Mouse (Mus musculus) midbrain, embryonic 16.5 days (tissue): ENCODE results near the gene Abcb10. TPM values are rescaled to one million over a fixed set of nuclear protein-coding genes. Genes with fewer than 3 reads are reported as not detected.
A peak's percentile ranks its signal among the peaks of the same experiment; 100 is the strongest.
"Not testable (repeated sequence)": the region's sequence is repeated elsewhere in the genome, so short reads cannot be mapped to it uniquely, and the experiment has no call there.

Source experiments
- ATAC-seq: fragments of 200-750 bp; cut with Nextera tagmentation; 2 replicates; pipeline ENCODE4 v1.8.0; 2017; ENCODE audit warnings: moderate TSS enrichment
- H3K27ac ChIP-seq: fragments of 300-500 bp; sonication (generic); 2 replicates; pipeline ENCODE4 v1.5.1; 2014; ENCODE audit warnings: mild to moderate bottlenecking, low read length, mixed read lengths
- H3K27me3 ChIP-seq: fragments of 300-500 bp; sonication (generic); 2 replicates; pipeline ENCODE4 v1.6.1; 2014; ENCODE audit warnings: low read depth, low read length, mixed read lengths; ENCODE audit not compliant: control insufficient read depth, insufficient read depth
- H3K36me3 ChIP-seq: fragments of 300-500 bp; sonication (generic); 2 replicates; pipeline ENCODE4 v1.6.1; 2014; ENCODE audit warnings: mild to moderate bottlenecking, low read length, moderate library complexity, mixed read lengths; ENCODE audit not compliant: control insufficient read depth, insufficient read depth
- H3K4me1 ChIP-seq: fragments of 300-500 bp; sonication (generic); 2 replicates; pipeline ENCODE4 v1.6.1; 2014; ENCODE audit warnings: mild to moderate bottlenecking, low read length, mixed read lengths; ENCODE audit not compliant: control insufficient read depth, insufficient read depth
- H3K4me2 ChIP-seq: fragments of 300-500 bp; sonication (generic); 2 replicates; pipeline ENCODE4 v1.6.1; 2014; ENCODE audit warnings: mild to moderate bottlenecking, low read length, mixed read lengths
- H3K4me3 ChIP-seq: fragments of 300-500 bp; sonication (generic); 2 replicates; pipeline ENCODE4 v1.5.1; 2014; ENCODE audit warnings: low read depth, mild to moderate bottlenecking, low read length, moderate library complexity, mixed read lengths
- H3K9ac ChIP-seq: fragments of 300-500 bp; sonication (generic); 2 replicates; pipeline ENCODE4 v1.6.1; 2014; ENCODE audit warnings: low read depth, low read length, mixed read lengths
- H3K9me3 ChIP-seq: fragments of 300-500 bp; sonication (generic); replicated peaks from 2 replicates; pipeline ENCODE4 v1.6.1; 2014; ENCODE audit warnings: mild to moderate bottlenecking, low read length, mixed read lengths; ENCODE audit not compliant: control insufficient read depth, poor library complexity, severe bottlenecking
- WGBS: fragments of 180-500 bp; shearing (Covaris S2); extraction: QIAGEN DNeasy Blood & Tissue Kit; methylation state at CpG from one replicate; pipeline ENCODE4 v1.1.7; 2014; 5-methylcytosine and 5-hydroxymethylcytosine counted together
- polyA plus RNA-seq: library from polyadenylated mRNA; unstranded; fragments of >200 nt; fragmentation: Nextera tagmentation; extraction: Ambion mirVana; gene quantifications from 2 replicates; pipeline ENCODE4 v1.2.1, GENCODE M21; 2015

Abcb10 gene
- polyA plus RNA-seq, 1 experiment from 2014 or later: 14.8 TPM

- no peaks in the 10 kb centered on the region for H3K27me3 ChIP-seq
Observed at GRCm38 (mm10) chr8:123966896-123967295, 16.0 kb downstream of the Abcb10 start.

GRCm38 (mm10) chr8:123961371-123961770, 21.6 kb downstream of the Abcb10 start:
- no peaks in the 10 kb centered on the region for H3K27me3 ChIP-seq
- WGBS: 75% methylated on average over 1 of the region's 1 CpGs
- H3K4me3 ChIP-seq: no peak overlapping the region
- peaks cover 38% of the 10 kb centered on the region for H3K36me3 ChIP-seq
- no peaks in the 10 kb centered on the region for H3K9me3 ChIP-seq
- H3K27ac ChIP-seq: no peak overlapping the region
- no peaks in the 10 kb centered on the region for H3K4me1 ChIP-seq
- H3K9ac ChIP-seq: no peak overlapping the region
- no peak for ATAC-seq
- H3K4me2 ChIP-seq: no peak overlapping the region

More at GRCm38 (mm10) chr8:123966896-123967295, 16.0 kb downstream of the Abcb10 start:
- Histone ChIP-seq H3K9ac (no peak overlapping the region), H3K4me2 (no peak overlapping the region), H3K27ac (no peak overlapping the region), H3K4me1 (no peaks in the 10 kb centered on the region), H3K4me3 (no peak overlapping the region), H3K9me3 (no peaks in the 10 kb centered on the region), H3K36me3 (peaks cover 27% of the 10 kb centered on the region)
- 54% methylated on average over 2 of the region's 2 CpGs for WGBS
- ATAC-seq: no peak

GRCm38 (mm10) chr8:123960556-123960955, 22.4 kb downstream of the Abcb10 start:
- not testable (repeated sequence) for H3K27ac ChIP-seq, H3K9me3 ChIP-seq, H3K9ac ChIP-seq, ATAC-seq, H3K4me3 ChIP-seq, H3K27me3 ChIP-seq, H3K4me2 ChIP-seq, H3K4me1 ChIP-seq
- peaks cover 40% of the 10 kb centered on the region for H3K36me3 ChIP-seq
- 73% methylated on average over 5 of the region's 5 CpGs for WGBS

- Histone ChIP-seq H3K9me3 (no peaks in the 10 kb centered on the region), H3K9ac (no peak overlapping the region), H3K4me2 (no peak overlapping the region), H3K4me3 (no peak overlapping the region), H3K27ac (no peak overlapping the region), H3K36me3 (peaks cover 40% of the 10 kb centered on the region), H3K27me3 (no peaks in the 10 kb centered on the region), H3K4me1 (no peaks in the 10 kb centered on the region)
- 87% methylated on average over 9 of the region's 9 CpGs for WGBS
- ATAC-seq: no peak
Observed at GRCm38 (mm10) chr8:123960056-123960455, 22.9 kb downstream of the Abcb10 start.

- Histone ChIP-seq H3K36me3 (peaks cover 37% of the 10 kb centered on the region), H3K27ac (no peak overlapping the region), H3K9ac (no peak overlapping the region), H3K4me2 (no peak overlapping the region), H3K4me3 (no peak overlapping the region), H3K27me3 (no peaks in the 10 kb centered on the region), H3K9me3 (no peaks in the 10 kb centered on the region), H3K4me1 (no peaks in the 10 kb centered on the region)
- 93% methylated on average over 6 of the region's 6 CpGs for WGBS
- no peak for ATAC-seq
Observed at GRCm38 (mm10) chr8:123959473-123959872, 23.4 kb downstream of the Abcb10 start.

GRCm38 (mm10) chr8:123958130-123958529, 24.8 kb downstream of the Abcb10 start:
- Histone ChIP-seq H3K4me3 (no peak overlapping the region), H3K36me3 (peaks cover 33% of the 10 kb centered on the region), H3K27ac (no peak overlapping the region), H3K9ac (no peak overlapping the region), H3K9me3 (no peaks in the 10 kb centered on the region), H3K4me1 (no peaks in the 10 kb centered on the region), H3K4me2 (no peak overlapping the region), H3K27me3 (no peaks in the 10 kb centered on the region)
- ATAC-seq: no peak
- 81% methylated on average over 17 of the region's 17 CpGs for WGBS

GRCm38 (mm10) chr8:123954246-123954645, 28.7 kb downstream of the Abcb10 start:
- no peaks in the 10 kb centered on the region for H3K27me3 ChIP-seq
- H3K4me2 ChIP-seq: no peak overlapping the region
- no peaks in the 10 kb centered on the region for H3K9me3 ChIP-seq
- ATAC-seq: no peak
- no peak overlapping the region for H3K27ac ChIP-seq
- 91% methylated on average over 8 of the region's 8 CpGs for WGBS
- peaks cover 21% of the 10 kb centered on the region for H3K36me3 ChIP-seq
- no peak overlapping the region for H3K9ac ChIP-seq
- peaks cover 8% of the 10 kb centered on the region for H3K4me1 ChIP-seq
- no peak overlapping the region for H3K4me3 ChIP-seq

- Histone ChIP-seq H3K27ac (no peak overlapping the region), H3K36me3 (peaks cover 18% of the 10 kb centered on the region), H3K4me3 (no peak overlapping the region), H3K4me2 (no peak overlapping the region), H3K9ac (no peak overlapping the region), H3K27me3 (no peaks in the 10 kb centered on the region), H3K9me3 (no peaks in the 10 kb centered on the region), H3K4me1 (peaks cover 8% of the 10 kb centered on the region)
- WGBS: 90% methylated on average over 8 of the region's 8 CpGs
- no peak for ATAC-seq
Observed at GRCm38 (mm10) chr8:123953686-123954085, 29.2 kb downstream of the Abcb10 start.

- Histone ChIP-seq H3K27me3 (no peaks in the 10 kb centered on the region), H3K27ac (no peak overlapping the region), H3K36me3 (peaks cover 4% of the 10 kb centered on the region), H3K4me2 (peak overlapping the region; percentile 88), H3K9ac (peak overlapping the region; percentile 83; the same call in 1 of the 2 replicates), H3K4me1 (peaks cover 14% of the 10 kb centered on the region), H3K9me3 (no peaks in the 10 kb centered on the region), H3K4me3 (peak overlapping the region; percentile 74)
- 32% methylated on average over 10 of the region's 10 CpGs for WGBS
- peak; percentile 23; the same call in 1 of the 2 replicates for ATAC-seq
Observed at GRCm38 (mm10) chr8:123950077-123950802, 32.7 kb downstream of the Abcb10 start.
